Mouse (Mus musculus): ENCODE measurements at regions not wholly inside any gene's neighbourhood (a gene's known extent, or its start where the extent isn't known, plus 50 kb on each side); places are given as distances from the start of the nearest gene placed in this dataset.
A peak's percentile ranks its signal among the peaks of the same experiment; 100 is the strongest.

GRCm38 (mm10) chr15:63020826-63021225 lies 824.2 kb downstream of the Gsdmc2 start:
- TF ChIP-seq CHD1 (IDR thresholded peaks at IDR 0.05; ENCODE audit: low read depth, low read length) (no peak), MAFK (IDR thresholded peaks at IDR 0.05; ENCODE audit: insufficient replicate concordance, low read length) (no peak), SIN3A (IDR thresholded peaks at IDR 0.05; ENCODE audit: low read length) (no peak), HCFC1 (IDR thresholded peaks at IDR 0.05; ENCODE audit: low read depth, low read length) (no peak), POLR2A (IDR thresholded peaks at IDR 0.05; ENCODE audit: low read depth, low read length) (no peak), CTCF (conservative IDR thresholded peaks at IDR 0.05 in 1 of 2, IDR thresholded peaks at IDR 0.05 in 1 of 2; ENCODE audit: low read depth in 2 of 2, low read length in 2 of 2) (no peak)
- Histone ChIP-seq H3K9me3 (replicated peaks; ENCODE audit: low read length) (no peaks in the 10 kb centered on the region), H3K4me3 (replicated peaks in 1 of 3; ENCODE audit: low read depth in 2 of 3, low read length in 2 of 3, poor library complexity in 1 of 3) (no peak overlapping the region), H3K4me2 (ENCODE audit: insufficient read depth, low read depth, poor library complexity, severe bottlenecking) (no peak overlapping the region), H3K27me3 (replicated peaks) (no peaks in the 10 kb centered on the region), H3K27ac (ENCODE audit: insufficient read depth, low read depth) (no peak overlapping the region), H3K4me1 (ENCODE audit: control insufficient read depth in 1 of 2, insufficient read depth in 2 of 2) (no peaks in the 10 kb centered on the region), H3K36me3 (replicated peaks in 1 of 2; ENCODE audit: control insufficient read depth in 1 of 2, insufficient read depth in 1 of 2, low read length in 1 of 2) (no peaks in the 10 kb centered on the region), H3K79me2 (replicated peaks; ENCODE audit: control insufficient read depth, extremely low read depth, insufficient read depth, poor library complexity, severe bottlenecking) (no peaks in the 10 kb centered on the region), H3K9ac (ENCODE audit: insufficient read depth, low read depth) (no peak overlapping the region)
- DNase-seq (ENCODE audit: extremely low read depth) = no peak
- dilution Hi-C loops (cut with MboI; ENCODE audit: extremely low pct_ligation_motif_present, extremely low pct_unique_long_range_greater_than_20kb, low sequenced_read_pairs) = no loop called here
- in situ Hi-C loops (cut with MboI; ENCODE audit: low pct_ligation_motif_present, low pct_unique_long_range_greater_than_20kb, low sequenced_read_pairs) = no loop called here

GRCm38 (mm10) chr15:63017966-63018365 lies 827.0 kb downstream of the Gsdmc2 start:
- in situ Hi-C loops (cut with MboI; ENCODE audit: low pct_ligation_motif_present, low pct_unique_long_range_greater_than_20kb, low sequenced_read_pairs) (no loop called here), dilution Hi-C loops (cut with MboI; ENCODE audit: extremely low pct_ligation_motif_present, extremely low pct_unique_long_range_greater_than_20kb, low sequenced_read_pairs) (no loop called here)
- H3K9me3 ChIP-seq (replicated peaks; ENCODE audit: low read length) = no peaks in the 10 kb centered on the region
- H3K9ac ChIP-seq (ENCODE audit: insufficient read depth, low read depth) = no peak overlapping the region
- no peak for DNase-seq (ENCODE audit: extremely low read depth)
- H3K27me3 ChIP-seq (replicated peaks) = no peaks in the 10 kb centered on the region
- no peak overlapping the region for H3K4me2 ChIP-seq (ENCODE audit: insufficient read depth, low read depth, poor library complexity, severe bottlenecking)
- H3K4me1 ChIP-seq (ENCODE audit: control insufficient read depth in 1 of 2, insufficient read depth in 2 of 2) = no peaks in the 10 kb centered on the region
- H3K36me3 ChIP-seq (replicated peaks in 1 of 2; ENCODE audit: control insufficient read depth in 1 of 2, insufficient read depth in 1 of 2, low read length in 1 of 2) = no peaks in the 10 kb centered on the region
- no peak for TF ChIP-seq IRF4 (IDR thresholded peaks at IDR 0.05; ENCODE audit: low read depth, low read length)
- no peak overlapping the region for H3K4me3 ChIP-seq (replicated peaks in 1 of 3; ENCODE audit: low read depth in 2 of 3, low read length in 2 of 3, poor library complexity in 1 of 3)
- H3K27ac ChIP-seq (ENCODE audit: insufficient read depth, low read depth) = no peak overlapping the region
- no peaks in the 10 kb centered on the region for H3K79me2 ChIP-seq (replicated peaks; ENCODE audit: control insufficient read depth, extremely low read depth, insufficient read depth, poor library complexity, severe bottlenecking)

- no peaks in the 10 kb centered on the region for H3K79me2 ChIP-seq (replicated peaks; ENCODE audit: control insufficient read depth, extremely low read depth, insufficient read depth, poor library complexity, severe bottlenecking)
- in situ Hi-C loops (cut with MboI; ENCODE audit: low pct_ligation_motif_present, low pct_unique_long_range_greater_than_20kb, low sequenced_read_pairs) (no loop called here), dilution Hi-C loops (cut with MboI; ENCODE audit: extremely low pct_ligation_motif_present, extremely low pct_unique_long_range_greater_than_20kb, low sequenced_read_pairs) (no loop called here)
- peak; percentile 54 for DNase-seq (ENCODE audit: extremely low read depth)
- peaks cover 0 to 3% of the 10 kb centered on the region in 2 experiments; a peak in 1 of 4 replicates for H3K4me1 ChIP-seq (ENCODE audit: control insufficient read depth in 1 of 2, insufficient read depth in 2 of 2)
- H3K27ac ChIP-seq (ENCODE audit: insufficient read depth, low read depth) = no peak overlapping the region
- H3K27me3 ChIP-seq (replicated peaks) = no peaks in the 10 kb centered on the region
- H3K4me3 ChIP-seq (replicated peaks in 1 of 3; ENCODE audit: low read depth in 2 of 3, low read length in 2 of 3, poor library complexity in 1 of 3) = no peak overlapping the region
- TF ChIP-seq RCOR1 (conservative IDR thresholded peaks at IDR 0.05; ENCODE audit: low read depth, low read length) (no peak), ZKSCAN1 (IDR thresholded peaks at IDR 0.05; ENCODE audit: borderline replicate concordance, low read depth, low read length) (no peak), CHD1 (IDR thresholded peaks at IDR 0.05; ENCODE audit: low read depth, low read length) (no peak), ZC3H11A (IDR thresholded peaks at IDR 0.05; ENCODE audit: low read depth, low read length) (peak; percentile 35; the same call in 1 of the 2 replicates), MYC (IDR thresholded peaks at IDR 0.05; ENCODE audit: low read depth, low read length) (no peak), PAX5 (IDR thresholded peaks at IDR 0.05; ENCODE audit: low read length) (no peak), ZNF384 (IDR thresholded peaks at IDR 0.05; ENCODE audit: low read depth, low read length) (no peak), SMC3 (IDR thresholded peaks at IDR 0.05; ENCODE audit: low read depth, low read length) (peak; percentile 70), TCF12 (IDR thresholded peaks at IDR 0.05; ENCODE audit: low read depth, low read length) (no peak), MXI1 (IDR thresholded peaks at IDR 0.05; ENCODE audit: low read depth, low read length) (no peak), MEF2A (IDR thresholded peaks at IDR 0.05; ENCODE audit: borderline replicate concordance, low read depth, low read length) (no peak), CHD2 (IDR thresholded peaks at IDR 0.05; ENCODE audit: low read length) (no peak), JUND (conservative IDR thresholded peaks at IDR 0.05; ENCODE audit: low read depth, low read length) (no peak), CTCF (conservative IDR thresholded peaks at IDR 0.05 in 1 of 2, IDR thresholded peaks at IDR 0.05 in 1 of 2; ENCODE audit: low read depth in 2 of 2, low read length in 2 of 2) (peak in 1 of 2 experiments; percentile 65; a peak in 2 of 4 replicates), NRF1 (IDR thresholded peaks at IDR 0.05; ENCODE audit: low read depth, low read length) (no peak), JUN (IDR thresholded peaks at IDR 0.05; ENCODE audit: insufficient read depth, low read depth, low read length) (no peak), SIN3A (IDR thresholded peaks at IDR 0.05; ENCODE audit: low read length) (no peak), MAX (IDR thresholded peaks at IDR 0.05; ENCODE audit: low read length) (no peak), MAFK (IDR thresholded peaks at IDR 0.05; ENCODE audit: insufficient replicate concordance, low read length) (no peak), RAD21 (IDR thresholded peaks at IDR 0.05; ENCODE audit: low read depth, low read length) (peak; percentile 81), HCFC1 (IDR thresholded peaks at IDR 0.05; ENCODE audit: low read depth, low read length) (no peak)
- H3K36me3 ChIP-seq (replicated peaks in 1 of 2; ENCODE audit: control insufficient read depth in 1 of 2, insufficient read depth in 1 of 2, low read length in 1 of 2) = no peaks in the 10 kb centered on the region
- H3K9me3 ChIP-seq (replicated peaks; ENCODE audit: low read length) = no peaks in the 10 kb centered on the region
- H3K9ac ChIP-seq (ENCODE audit: insufficient read depth, low read depth) = no peak overlapping the region
- no peak overlapping the region for H3K4me2 ChIP-seq (ENCODE audit: insufficient read depth, low read depth, poor library complexity, severe bottlenecking)
Observed at GRCm38 (mm10) chr15:63006471-63007228, 838.3 kb downstream of the Gsdmc2 start.
